Mouse (Mus musculus) limb, embryonic 15.5 days (tissue): ENCODE measurements around the gene Snupn. TPM values are rescaled to one million over a fixed set of nuclear protein-coding genes. Genes with fewer than 3 reads are reported as not detected.
A peak's percentile ranks its signal among the peaks of the same experiment; 100 is the strongest.
"Not testable (repeated sequence)": the region's sequence is repeated elsewhere in the genome, so short reads cannot be mapped to it uniquely, and the experiment has no call there.

ENCODE experiments used
- ATAC-seq: fragments of 200-750 bp; cut with Nextera tagmentation; 2 replicates; pipeline ENCODE4 v1.8.0; 2017; ENCODE audit warnings: low read depth, moderate TSS enrichment; ENCODE audit not compliant: insufficient number of reproducible peaks, low FRiP score, low TSS enrichment
- H3K27ac ChIP-seq: fragments of 300-500 bp; sonication (generic); 2 replicates; pipeline ENCODE4 v1.5.1; 2015; ENCODE audit warnings: moderate library complexity, mild to moderate bottlenecking, inconsistent platforms
- H3K27me3 ChIP-seq: fragments of 300-500 bp; sonication (generic); 2 replicates; pipeline ENCODE4 v1.6.1; 2015; ENCODE audit warnings: inconsistent platforms
- H3K36me3 ChIP-seq: fragments of 300-500 bp; sonication (generic); 2 replicates; pipeline ENCODE4 v1.6.1; 2015; ENCODE audit warnings: inconsistent platforms
- H3K4me1 ChIP-seq: fragments of 300-500 bp; sonication (generic); 2 replicates; pipeline ENCODE4 v1.6.1; 2015; ENCODE audit warnings: inconsistent platforms
- H3K4me2 ChIP-seq: fragments of 300-500 bp; sonication (generic); 2 replicates; pipeline ENCODE4 v1.6.1; 2015; ENCODE audit warnings: mild to moderate bottlenecking, inconsistent platforms
- H3K4me3 ChIP-seq: fragments of 300-500 bp; sonication (generic); 2 replicates; pipeline ENCODE4 v1.5.1; 2015; ENCODE audit warnings: mild to moderate bottlenecking, inconsistent platforms
- H3K9ac ChIP-seq: fragments of 300-500 bp; sonication (generic); 2 replicates; pipeline ENCODE4 v1.6.1; 2015; ENCODE audit warnings: inconsistent platforms
- H3K9me3 ChIP-seq: fragments of 300-500 bp; sonication (generic); 2 replicates; pipeline ENCODE4 v1.6.1; 2016; ENCODE audit warnings: inconsistent platforms
- WGBS: fragments of 180-500 bp; shearing (Covaris S2); methylation state at CpG from one replicate; pipeline ENCODE4 v1.1.7; 2015; 5-methylcytosine and 5-hydroxymethylcytosine counted together
- polyA plus RNA-seq: library from polyadenylated mRNA; unstranded; fragments of >200 nt; fragmentation: Nextera tagmentation; extraction: Ambion mirVana; gene quantifications from 2 replicates; pipeline ENCODE4 v1.2.1, GENCODE M21; 2015

The Snupn gene
- polyA plus RNA-seq, 1 experiment from 2014 or later: 24.9 TPM

GRCm38 (mm10) chr9:56937223-56938160, 13.2 kb upstream of the Snupn start, which contains the start of gene Imp3:
Imp3 (plus strand) TSS chr9:56937475.
- peak within 1 kb of the TSS; percentile 95 for H3K27ac ChIP-seq
- peak within 1 kb of the TSS; percentile 74 for H3K4me2 ChIP-seq
- H3K27me3 ChIP-seq: no peaks in the 10 kb centered on the region
- under 1% methylated on average over 73 of the region's 73 CpGs for WGBS
- peak; percentile 88 for ATAC-seq
- H3K9me3 ChIP-seq: no peaks in the 10 kb centered on the region
- peak within 1 kb of the TSS; percentile 81 for H3K4me3 ChIP-seq
- peak within 1 kb of the TSS; percentile 69 for H3K9ac ChIP-seq
- H3K36me3 ChIP-seq: no peaks in the 10 kb centered on the region
- H3K4me1 ChIP-seq: peaks cover 14% of the 10 kb centered on the region

- under 1% methylated on average over 7 of the region's 7 CpGs for WGBS
- Histone ChIP-seq H3K4me2 (peak overlapping the region; percentile 74), H3K9me3 (no peaks in the 10 kb centered on the region), H3K9ac (peak overlapping the region; percentile 69), H3K27ac (peak overlapping the region; percentile 95), H3K4me1 (peaks cover 14% of the 10 kb centered on the region), H3K4me3 (peak overlapping the region; percentile 81), H3K27me3 (no peaks in the 10 kb centered on the region), H3K36me3 (no peaks in the 10 kb centered on the region)
- no peak for ATAC-seq
Measured at GRCm38 (mm10) chr9:56938374-56938773, 12.3 kb upstream of the Snupn start.

GRCm38 (mm10) chr9:56947481-56947880, 3.2 kb upstream of the Snupn start:
- H3K36me3 ChIP-seq, H3K27ac ChIP-seq, H3K9ac ChIP-seq, H3K27me3 ChIP-seq, H3K9me3 ChIP-seq, H3K4me1 ChIP-seq, H3K4me3 ChIP-seq, H3K4me2 ChIP-seq, ATAC-seq: not testable (repeated sequence)
- 25% methylated on average over 3 of the region's 3 CpGs for WGBS

- H3K27me3 ChIP-seq, H3K4me3 ChIP-seq, H3K9ac ChIP-seq, H3K27ac ChIP-seq, ATAC-seq, H3K4me1 ChIP-seq, H3K36me3 ChIP-seq, H3K9me3 ChIP-seq, H3K4me2 ChIP-seq: not testable (repeated sequence)
- 33% methylated on average over 5 of the region's 5 CpGs for WGBS
Measured at GRCm38 (mm10) chr9:56948699-56949098, 2.0 kb upstream of the Snupn start.

- H3K27ac ChIP-seq: peak overlapping the region; percentile 65
- no peak overlapping the region for H3K9ac ChIP-seq
- peak overlapping the region; percentile 78 for H3K4me2 ChIP-seq
- H3K4me3 ChIP-seq: peak overlapping the region; percentile 63
- H3K27me3 ChIP-seq: no peaks in the 10 kb centered on the region
- ATAC-seq: no peak
- WGBS: 12% methylated on average over 13 of the region's 13 CpGs
- H3K4me1 ChIP-seq: peaks cover 9% of the 10 kb centered on the region
- H3K36me3 ChIP-seq: no peaks in the 10 kb centered on the region
- H3K9me3 ChIP-seq: no peaks in the 10 kb centered on the region
Measured at GRCm38 (mm10) chr9:56949767-56950166, 911 bp upstream of the Snupn start.

- Histone ChIP-seq H3K27ac (no peak overlapping the region), H3K36me3 (peaks cover 7% of the 10 kb centered on the region; the same call in 1 of the 2 replicates), H3K4me1 (peaks cover 9% of the 10 kb centered on the region), H3K4me3 (no peak overlapping the region), H3K9ac (no peak overlapping the region), H3K27me3 (no peaks in the 10 kb centered on the region), H3K9me3 (no peaks in the 10 kb centered on the region), H3K4me2 (no peak overlapping the region)
- ATAC-seq: no peak
- WGBS: 85% methylated on average over 1 of the region's 1 CpGs
Measured at GRCm38 (mm10) chr9:56953562-56953961, 2.9 kb downstream of the Snupn start.

GRCm38 (mm10) chr9:56956966-56957675, 6.4 kb downstream of the Snupn start:
- ATAC-seq: no peak
- peak overlapping the region; percentile 29; the same call in 1 of the 2 replicates for H3K27ac ChIP-seq
- H3K4me3 ChIP-seq: no peak overlapping the region
- H3K4me1 ChIP-seq: no peaks in the 10 kb centered on the region
- no peak overlapping the region for H3K9ac ChIP-seq
- H3K36me3 ChIP-seq: peaks cover 17% of the 10 kb centered on the region
- 53% methylated on average over 7 of the region's 7 CpGs for WGBS
- H3K9me3 ChIP-seq: peaks cover 2% of the 10 kb centered on the region; the same call in 1 of the 2 replicates
- no peak overlapping the region for H3K4me2 ChIP-seq
- H3K27me3 ChIP-seq: no peaks in the 10 kb centered on the region

- no peak overlapping the region for H3K27ac ChIP-seq
- no peaks in the 10 kb centered on the region for H3K27me3 ChIP-seq
- H3K9me3 ChIP-seq: peaks cover 2% of the 10 kb centered on the region; the same call in 1 of the 2 replicates
- H3K4me2 ChIP-seq: no peak overlapping the region
- no peak overlapping the region for H3K4me3 ChIP-seq
- no peak overlapping the region for H3K9ac ChIP-seq
- ATAC-seq: no peak
- WGBS: 88% methylated on average over 2 of the region's 2 CpGs
- H3K4me1 ChIP-seq: no peaks in the 10 kb centered on the region
- peaks cover 31% of the 10 kb centered on the region for H3K36me3 ChIP-seq
Measured at GRCm38 (mm10) chr9:56958689-56959088, 8.0 kb downstream of the Snupn start.

- peaks cover 41% of the 10 kb centered on the region for H3K36me3 ChIP-seq
- H3K9me3 ChIP-seq: peaks cover 2% of the 10 kb centered on the region; the same call in 1 of the 2 replicates
- H3K4me3 ChIP-seq: no peak overlapping the region
- H3K27me3 ChIP-seq: no peaks in the 10 kb centered on the region
- H3K4me1 ChIP-seq: no peaks in the 10 kb centered on the region
- WGBS: 92% methylated on average over 3 of the region's 3 CpGs
- no peak overlapping the region for H3K4me2 ChIP-seq
- H3K9ac ChIP-seq: no peak overlapping the region
- no peak overlapping the region for H3K27ac ChIP-seq
- ATAC-seq: no peak
Measured at GRCm38 (mm10) chr9:56961591-56961990, 10.9 kb downstream of the Snupn start.

- no peak overlapping the region for H3K4me2 ChIP-seq
- no peak for ATAC-seq
- H3K4me1 ChIP-seq: no peaks in the 10 kb centered on the region
- H3K9me3 ChIP-seq: no peaks in the 10 kb centered on the region
- no peak overlapping the region; the same call in 1 of the 2 replicates for H3K27ac ChIP-seq
- 82% methylated on average over 2 of the region's 2 CpGs for WGBS
- H3K9ac ChIP-seq: no peak overlapping the region
- H3K36me3 ChIP-seq: peaks cover 34% of the 10 kb centered on the region
- no peaks in the 10 kb centered on the region for H3K27me3 ChIP-seq
- no peak overlapping the region for H3K4me3 ChIP-seq
Measured at GRCm38 (mm10) chr9:56970158-56970557, 19.5 kb downstream of the Snupn start.

- H3K36me3 ChIP-seq: peaks cover 38% of the 10 kb centered on the region
- no peaks in the 10 kb centered on the region for H3K27me3 ChIP-seq
- WGBS: 82% methylated on average over 8 of the region's 8 CpGs
- no peak overlapping the region for H3K27ac ChIP-seq
- H3K4me2 ChIP-seq: no peak overlapping the region
- no peak overlapping the region for H3K9ac ChIP-seq
- no peaks in the 10 kb centered on the region for H3K9me3 ChIP-seq
- no peak overlapping the region for H3K4me3 ChIP-seq
- ATAC-seq: no peak
- H3K4me1 ChIP-seq: no peaks in the 10 kb centered on the region
Measured at GRCm38 (mm10) chr9:56973960-56974524, 23.4 kb downstream of the Snupn start.
